In the genomic region with DNA sequence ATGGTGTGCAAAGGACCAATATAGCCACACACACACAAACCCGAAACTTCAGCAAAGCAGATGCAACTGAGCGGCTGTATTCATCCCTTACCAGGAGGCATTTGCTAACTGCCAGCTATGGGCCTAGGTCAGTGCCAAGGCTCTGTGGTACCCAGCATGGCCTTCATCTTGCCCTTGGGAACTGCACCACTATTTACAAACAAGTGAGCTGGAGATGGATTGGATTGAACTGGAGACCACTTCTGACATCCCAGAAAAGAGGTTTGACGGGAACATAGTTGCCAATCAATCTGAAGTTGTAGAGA, we compare ENCODE assay signal across 8 mouse cellular contexts. TPM values are rescaled to one million over a fixed set of nuclear protein-coding genes. Genes with fewer than 3 reads are reported as not detected.
DNase-seq lines count a peak whose midpoint lies in the region; ATAC-seq and TF ChIP-seq lines count a peak whose summit lies in the region.

No protein-coding gene starts in this region.

- DNase-seq in adrenal gland, postnatal 10 days = peak; percentile 7
- no peak for DNase-seq in adrenal gland, postnatal 4 days (ENCODE audit: low spot score in 2 of 2)
- DNase-seq in lung, postnatal 0 days (ENCODE audit: low spot score) = no peak
- DNase-seq in lung, postnatal 25 days (ENCODE audit: low spot score) = no peak
- no peak for DNase-seq in gastrocnemius, postnatal 4 days (ENCODE audit: low spot score in 2 of 2)
- DNase-seq in thymus, postnatal 14 days = no peak

- H3K9ac ChIP-seq in lung, postnatal 0 days (replicated peaks; ENCODE audit: low read depth) = no peak overlapping the region
- H3K9ac ChIP-seq in limb, embryonic 13.5 days = no peak overlapping the region

- no peak for TF ChIP-seq POLR2A in small intestine, adult 2 months (IDR thresholded peaks at IDR 0.05; ENCODE audit: low read depth, low read length)

- WGBS in lung, postnatal 0 days = 100% methylated on average over 3 of the region's 3 CpGs
- 100% methylated on average over 3 of the region's 3 CpGs for WGBS in limb, embryonic 13.5 days
- WGBS in small intestine, adult 2 months = 98% methylated on average over 3 of the region's 3 CpGs

- no peak for TF ChIP-seq CTCF in lung, postnatal 0 days (IDR thresholded peaks at IDR 0.05)
- no peak for TF ChIP-seq CTCF in small intestine, adult 2 months (IDR thresholded peaks at IDR 0.05; ENCODE audit: extremely low read depth, insufficient read length, insufficient replicate concordance, low read depth, low read length)

- H3K9me3 ChIP-seq in lung, postnatal 0 days (ENCODE audit: low read length) = no peaks in the 10 kb centered on the region
- no peaks in the 10 kb centered on the region for H3K9me3 ChIP-seq in limb, embryonic 13.5 days

- H3K4me3 ChIP-seq in lung, postnatal 0 days (ENCODE audit: low read depth, low read length) = no peak overlapping the region
- H3K4me3 ChIP-seq in limb, embryonic 13.5 days = peak overlapping the region; percentile 77
- H3K4me3 ChIP-seq in small intestine, adult 2 months (ENCODE audit: low read depth, low read length) = peak overlapping the region; percentile 85; the same call in 1 of the 2 replicates

- peak overlapping the region; percentile 83 for H3K4me2 ChIP-seq in lung, postnatal 0 days (replicated peaks; ENCODE audit: low read depth, low read length)
- H3K4me2 ChIP-seq in limb, embryonic 13.5 days (replicated peaks) = peak overlapping the region; percentile 81

- H3K4me1 ChIP-seq in lung, postnatal 0 days (ENCODE audit: insufficient read depth, low read depth, low read length) = no peaks in the 10 kb centered on the region
- H3K4me1 ChIP-seq in limb, embryonic 13.5 days = peaks cover 29% of the 10 kb centered on the region
- H3K4me1 ChIP-seq in small intestine, adult 2 months (ENCODE audit: control insufficient read depth, insufficient read depth, insufficient read length, low read length) = peaks cover 6% of the 10 kb centered on the region; the same call in 1 of the 2 replicates

- ATAC-seq in lung, postnatal 0 days = no peak
- 0 out of 2 replicates have a peak, but pooled peaks have one; percentile 13 for ATAC-seq in limb, embryonic 13.5 days (ENCODE audit: low FRiP score, low read depth)

- no peaks in the 10 kb centered on the region for H3K36me3 ChIP-seq in lung, postnatal 0 days (ENCODE audit: insufficient read depth, low read length)
- H3K36me3 ChIP-seq in limb, embryonic 13.5 days = no peaks in the 10 kb centered on the region
- no peaks in the 10 kb centered on the region for H3K36me3 ChIP-seq in small intestine, adult 2 months (ENCODE audit: control insufficient read depth, insufficient read depth, low read length)

- peak overlapping the region; percentile 91 for H3K27ac ChIP-seq in lung, postnatal 0 days (ENCODE audit: low read length)
- H3K27ac ChIP-seq in limb, embryonic 13.5 days = no peak overlapping the region
- H3K27ac ChIP-seq in small intestine, adult 2 months (ENCODE audit: insufficient read depth, low read depth, low read length) = no peak overlapping the region

- TF ChIP-seq EP300 in lung, postnatal 0 days (IDR thresholded peaks at IDR 0.05) = no peak

- H3K27me3 ChIP-seq in lung, postnatal 0 days (replicated peaks; ENCODE audit: insufficient read depth, low read length) = no peaks in the 10 kb centered on the region
- H3K27me3 ChIP-seq in limb, embryonic 13.5 days = no peaks in the 10 kb centered on the region
- H3K27me3 ChIP-seq in small intestine, adult 2 months (ENCODE audit: control insufficient read depth, insufficient read depth, low read length) = no peaks in the 10 kb centered on the region

RNA-seq across cellular contexts. Expression of a gene that starts 0.3 kb away (rescaled TPM):
- total RNA-seq in adrenal gland, postnatal 10 days (2021) = 10 to 100 TPM; 21.2 to 23.4 TPM
- 10 to 100 TPM; 32.1 to 33.9 TPM for total RNA-seq in adrenal gland, postnatal 4 days (2021)
- polyA plus RNA-seq in lung, postnatal 0 days (2015; fragmentation: Nextera tagmentation; extraction: Ambion mirVana) = 7.9 and 8.4 TPM in 2 replicates
- 17.4 and 18.0 TPM in 2 replicates for polyA plus RNA-seq in limb, embryonic 13.5 days (2015; fragmentation: Nextera tagmentation; extraction: Ambion mirVana)
- 5.3 and 12.3 TPM in 2 replicates for polyA plus RNA-seq in small intestine, adult 2 months (2012; rRNA removed)
- 10 to 100 TPM; 27.8 to 30.2 TPM for total RNA-seq in gastrocnemius, postnatal 4 days (2021)
